Mouse (Mus musculus): Measurements from ENCODE around the gene Pwwp2b.

Gene Pwwp2b

GRCm38 (mm10) chr7:139265634-139266033 is 17.4 kb downstream of the Pwwp2b start:
- DNase-seq, result no peak

GRCm38 (mm10) chr7:139266431-139266830 is 18.1 kb downstream of the Pwwp2b start:
- no peak for DNase-seq

DNA sequence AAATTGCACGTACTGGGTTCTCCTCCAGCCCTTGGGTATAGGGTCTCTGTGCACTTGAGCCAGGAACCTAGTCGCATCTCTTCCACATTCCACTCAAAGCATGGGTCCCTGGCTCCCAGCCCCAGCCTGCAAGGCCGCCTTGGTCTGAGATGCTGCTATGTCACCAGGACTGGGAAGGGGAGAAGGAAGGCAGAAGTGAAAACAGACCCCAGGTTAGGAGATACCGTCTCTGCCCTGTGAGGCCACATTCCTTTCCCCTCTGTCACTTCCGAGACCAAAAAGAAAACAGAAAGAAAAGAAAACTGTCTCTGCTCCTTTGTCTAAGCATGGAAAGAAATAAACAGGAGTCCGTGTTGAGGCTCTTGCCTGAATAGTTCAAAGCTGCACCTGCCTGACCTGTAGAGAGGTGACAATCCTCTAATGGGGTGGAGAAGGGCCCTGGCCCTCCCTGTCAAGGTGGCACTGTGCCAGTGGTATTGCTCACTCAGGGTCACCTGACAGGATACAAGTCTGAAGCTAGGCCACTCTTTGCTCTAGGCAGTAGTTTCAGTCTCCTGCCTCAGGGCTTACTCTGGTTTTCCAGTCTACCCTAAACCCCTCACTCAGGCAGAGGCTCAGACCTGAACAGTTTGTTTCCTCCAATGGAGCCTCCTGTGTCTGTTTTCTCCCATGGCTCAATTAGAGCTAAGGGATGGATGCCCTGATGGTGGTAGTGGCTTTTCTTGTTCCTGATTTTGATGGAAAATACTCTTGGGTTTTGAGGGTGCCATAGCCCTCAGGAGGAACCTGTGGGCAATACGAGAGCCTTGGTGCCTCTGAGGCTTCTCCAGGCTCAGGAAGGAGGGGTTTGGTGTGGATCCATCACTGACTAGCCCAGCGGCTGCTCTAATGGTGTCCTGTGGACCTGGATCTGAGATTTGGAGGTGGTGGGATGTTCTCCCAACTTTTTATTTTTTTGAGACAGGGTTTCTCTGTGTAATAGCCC is 18.9 kb downstream of the Pwwp2b start:
- no peak for DNase-seq

GRCm38 (mm10) chr7:139270738-139271137 is 22.5 kb downstream of the Pwwp2b start:
- DNase-seq, result no peak

GRCm38 (mm10) chr7:139271871-139272270 is 23.6 kb downstream of the Pwwp2b start:
- peak; percentile 79 for DNase-seq

DNA sequence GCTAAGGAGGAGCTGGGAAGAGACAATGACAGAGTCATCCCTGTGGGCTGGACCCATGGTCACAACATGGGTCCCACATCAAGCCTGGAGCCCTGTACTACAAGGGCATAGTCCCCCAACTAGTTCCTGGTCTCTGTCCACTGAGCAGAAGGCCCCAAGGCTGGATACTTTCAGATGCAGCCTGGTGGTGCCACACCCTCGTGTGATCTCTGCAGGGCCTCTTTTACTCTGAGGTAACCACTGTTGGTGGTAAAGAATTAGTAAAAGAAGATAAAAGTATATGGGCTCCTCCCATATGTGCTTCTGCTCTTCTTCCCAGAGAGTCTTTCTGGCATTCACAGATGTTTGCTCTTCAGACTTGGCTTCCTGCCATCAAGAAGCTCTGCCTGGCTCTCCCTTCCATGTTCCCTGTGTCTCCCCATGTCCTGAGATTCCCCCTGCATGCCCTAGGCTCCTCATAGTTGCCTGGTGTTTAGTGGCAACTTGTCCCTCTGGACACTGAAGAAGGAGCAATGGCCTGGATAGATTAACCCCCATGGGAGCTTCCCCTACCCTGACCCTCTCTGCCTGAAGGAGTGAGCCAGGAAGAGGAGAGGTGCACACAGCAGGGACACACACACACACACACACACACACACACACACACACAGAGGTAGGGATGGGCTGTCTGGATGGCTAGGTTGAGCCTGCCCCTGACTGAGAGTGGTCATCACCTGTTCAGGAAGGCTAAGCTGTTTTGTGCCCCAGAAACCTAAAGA is 24.5 kb downstream of the Pwwp2b start:
- no peak for DNase-seq

GRCm38 (mm10) chr7:139273397-139273719 is 25.1 kb downstream of the Pwwp2b start:
- no peak for DNase-seq

GRCm38 (mm10) chr7:139275586-139275985 is 27.3 kb downstream of the Pwwp2b start:
- DNase-seq, result no peak

DNA sequence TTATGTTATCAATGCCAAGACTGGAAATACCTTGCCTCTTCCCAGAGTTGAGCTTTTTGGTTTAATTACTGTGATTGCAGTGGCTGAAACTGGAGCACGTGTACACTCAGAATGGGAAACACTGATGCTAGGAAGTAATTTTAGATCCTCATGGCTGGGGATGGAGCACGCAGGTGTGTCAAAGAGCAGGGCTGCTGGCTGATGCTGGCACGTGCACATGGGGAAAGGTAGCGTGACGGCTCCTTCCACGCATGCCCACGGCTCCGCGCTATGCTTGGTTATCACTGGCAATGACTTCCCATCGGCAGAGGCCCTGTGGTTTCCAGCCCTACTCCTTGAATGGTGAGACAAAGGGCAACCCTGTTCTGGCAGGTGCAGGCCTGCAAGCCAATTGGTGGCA is 27.9 kb downstream of the Pwwp2b start:
- no peak for DNase-seq

DNA sequence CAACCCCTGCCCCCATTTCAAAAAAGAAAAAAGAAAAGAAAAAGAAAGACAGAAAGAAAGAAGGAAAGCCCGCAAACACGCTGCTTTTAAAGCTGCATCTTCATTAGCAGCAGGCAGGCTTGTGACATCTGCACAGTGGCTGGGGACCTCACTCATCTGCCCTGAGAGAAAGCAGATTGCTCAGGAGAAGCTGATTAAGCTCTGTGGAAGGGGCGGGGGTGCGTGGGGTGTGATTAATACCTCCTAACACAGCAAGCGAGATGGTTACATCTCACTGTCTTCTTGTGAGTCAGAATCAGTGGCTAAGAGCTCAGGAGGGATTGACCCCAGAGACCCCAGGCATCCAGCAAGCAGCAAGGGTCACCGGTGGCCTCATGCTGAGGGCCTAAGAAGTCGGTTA is 29.3 kb downstream of the Pwwp2b start:
- DNase-seq, result no peak

DNA sequence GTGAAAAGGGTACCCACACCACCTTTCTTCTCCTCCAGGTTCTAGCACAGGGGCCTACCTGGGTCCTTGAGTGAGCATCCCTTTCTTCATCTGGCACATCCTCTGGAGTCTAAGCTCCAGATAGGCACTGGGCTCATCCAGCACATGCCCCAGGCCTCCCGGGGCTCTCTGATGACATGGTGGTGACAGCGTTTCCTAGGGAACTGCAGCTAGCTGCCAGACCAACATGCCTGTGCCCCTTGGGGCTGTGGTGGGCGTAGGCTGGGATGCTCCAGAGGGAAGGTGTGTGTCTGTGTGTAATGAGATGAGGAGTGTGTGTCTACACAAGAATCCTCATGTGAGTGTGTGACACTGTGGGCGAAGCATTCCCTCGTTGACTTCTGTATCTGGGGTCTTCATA is 31.3 kb downstream of the Pwwp2b start:
- DNase-seq, result no peak

- no peak for DNase-seq
These were observed 31.8 kb downstream of the Pwwp2b start for GRCm38 (mm10) chr7:139280044-139280443.

GRCm38 (mm10) chr7:139281195-139281594 is 32.9 kb downstream of the Pwwp2b start:
- DNase-seq, result no peak

GRCm38 (mm10) chr7:139282037-139282436 is 33.8 kb downstream of the Pwwp2b start:
- DNase-seq, result no peak

DNA sequence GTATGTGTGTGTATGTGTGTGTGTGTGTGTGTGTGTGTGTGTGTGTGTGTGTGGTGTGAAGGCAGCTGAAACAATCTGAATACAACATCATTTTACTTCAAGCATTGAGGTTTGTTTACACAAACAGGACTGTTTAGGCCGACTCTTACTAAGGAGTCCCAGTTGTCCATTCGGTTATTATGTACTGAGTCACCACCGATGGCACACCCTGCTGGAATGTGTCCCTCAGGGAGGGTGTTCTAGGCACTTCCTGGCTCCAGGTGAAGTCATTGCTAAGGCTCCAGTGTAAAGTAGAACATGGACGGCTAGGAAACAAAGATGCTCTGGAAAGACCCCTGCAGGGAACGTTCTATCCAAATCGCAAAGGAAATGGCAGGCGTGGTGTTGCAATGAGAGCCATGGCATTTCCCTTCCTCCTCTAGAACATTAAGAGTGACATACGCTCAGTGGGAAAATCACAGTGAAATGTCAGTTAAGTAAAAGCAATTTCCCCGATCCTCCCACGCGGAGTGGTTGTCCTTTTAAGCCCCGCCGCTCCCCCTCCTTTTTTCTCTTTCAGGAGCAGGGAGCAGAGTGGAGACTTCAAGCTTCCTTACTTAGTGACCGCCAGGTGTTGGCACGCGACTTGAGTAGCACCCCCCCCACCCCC is 37.1 kb downstream of the Pwwp2b start:
- no peak for DNase-seq

GRCm38 (mm10) chr7:139288540-139288939 is 40.3 kb downstream of the Pwwp2b start:
- no peak for DNase-seq

DNA sequence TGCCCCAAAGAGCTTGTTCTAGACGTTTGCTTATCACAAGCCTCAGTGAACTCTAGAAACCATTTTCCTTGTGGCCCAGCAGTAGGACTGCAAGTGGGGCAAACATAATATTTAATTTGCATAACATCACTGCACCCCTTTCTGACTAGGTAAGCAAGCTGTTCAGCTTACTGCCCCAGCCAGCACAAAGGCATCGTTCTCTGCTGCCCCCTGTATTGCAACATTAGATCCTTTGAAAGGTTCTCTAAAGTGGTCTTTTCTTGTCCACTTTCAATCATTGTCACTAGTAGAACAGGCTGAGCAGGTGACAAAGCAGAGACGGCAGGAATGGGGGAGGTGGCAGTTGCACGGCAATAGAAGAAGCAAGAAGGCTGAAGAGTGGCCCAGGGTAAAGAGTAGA is 45.1 kb downstream of the Pwwp2b start:
- DNase-seq, result no peak

DNA sequence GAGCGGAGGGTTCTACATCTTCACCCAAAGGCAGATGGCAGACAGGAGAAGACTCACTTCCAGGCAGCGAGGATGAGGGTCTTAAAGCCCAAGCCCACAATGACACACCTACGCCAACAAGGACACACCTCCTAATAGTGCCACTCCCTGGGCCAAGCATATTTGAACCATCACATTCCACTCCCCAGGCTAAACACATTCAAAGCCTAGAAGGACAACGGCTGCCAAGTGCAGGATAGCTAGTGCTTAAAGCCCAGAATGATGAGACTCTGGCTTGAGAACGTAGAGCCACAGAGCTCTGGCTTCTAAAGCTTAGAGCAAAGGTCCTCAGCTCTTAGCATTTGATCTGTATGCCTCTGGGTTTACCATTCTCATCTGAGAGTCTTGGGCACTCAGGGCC is 45.8 kb downstream of the Pwwp2b start:
- DNase-seq, result no peak

DNA sequence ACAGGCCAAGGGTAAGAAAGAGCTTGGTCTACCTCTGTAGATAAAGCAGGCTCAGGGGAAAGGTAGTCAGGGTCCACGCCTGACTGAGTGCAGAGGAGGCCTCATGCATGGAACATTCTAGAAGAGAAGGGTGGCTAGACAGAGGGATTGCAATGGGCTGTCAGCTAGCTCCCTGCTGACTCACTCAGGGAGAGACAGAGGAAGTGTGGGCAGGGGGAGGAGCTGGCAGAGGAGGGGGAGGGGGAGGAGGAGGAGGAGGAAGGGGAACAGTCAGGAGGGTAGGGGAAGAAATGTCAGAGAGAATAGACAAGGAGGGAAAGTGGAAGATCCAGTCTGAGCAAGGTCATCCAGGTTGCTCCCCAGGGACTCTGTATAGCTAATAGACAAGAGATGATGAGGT is 47.4 kb downstream of the Pwwp2b start:
- DNase-seq, result no peak

- DNase-seq, result no peak
These were observed 48.3 kb downstream of the Pwwp2b start for GRCm38 (mm10) chr7:139296552-139297100.

DNA sequence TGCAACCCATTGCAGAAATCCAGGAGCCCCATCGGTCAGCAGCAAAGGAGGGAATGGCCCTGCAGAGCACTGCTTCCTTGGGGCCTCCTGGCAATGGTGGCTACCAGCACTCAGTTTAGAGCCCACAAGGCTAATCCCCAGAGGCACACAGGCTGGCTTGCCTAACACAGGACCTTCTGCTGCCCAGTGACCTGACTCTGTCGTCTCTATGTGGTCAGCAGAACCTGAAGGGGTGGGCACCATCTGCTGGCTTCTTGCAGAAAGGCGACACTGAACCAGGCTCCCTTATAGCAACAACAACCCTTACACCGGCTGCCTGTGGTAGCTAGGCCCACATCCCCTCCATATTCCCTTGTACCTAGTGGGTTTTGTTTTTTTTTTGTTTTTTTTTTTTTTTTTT is 50.2 kb downstream of the Pwwp2b start:
- no peak for DNase-seq

DNA sequence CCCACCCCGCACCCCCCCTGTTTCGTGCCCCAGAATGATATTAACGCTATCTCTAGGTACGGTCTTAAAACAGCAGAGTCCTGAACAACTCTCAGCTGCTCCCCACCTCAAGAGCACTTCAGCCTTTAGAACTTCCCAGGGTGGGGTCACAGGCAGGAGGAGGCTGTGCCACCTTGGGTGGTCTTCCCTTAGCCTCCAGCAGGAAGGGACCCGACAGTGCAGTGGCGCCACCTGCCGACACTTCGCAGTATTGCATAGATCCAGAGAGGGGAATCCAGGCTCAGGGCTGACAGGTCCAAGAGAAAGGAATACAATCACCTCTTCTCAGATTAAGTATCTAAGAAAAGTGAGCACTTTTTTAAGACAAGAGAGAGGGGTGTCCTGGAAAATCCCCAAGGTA is 51.1 kb downstream of the Pwwp2b start:
- DNase-seq, result peak; percentile 92

DNA sequence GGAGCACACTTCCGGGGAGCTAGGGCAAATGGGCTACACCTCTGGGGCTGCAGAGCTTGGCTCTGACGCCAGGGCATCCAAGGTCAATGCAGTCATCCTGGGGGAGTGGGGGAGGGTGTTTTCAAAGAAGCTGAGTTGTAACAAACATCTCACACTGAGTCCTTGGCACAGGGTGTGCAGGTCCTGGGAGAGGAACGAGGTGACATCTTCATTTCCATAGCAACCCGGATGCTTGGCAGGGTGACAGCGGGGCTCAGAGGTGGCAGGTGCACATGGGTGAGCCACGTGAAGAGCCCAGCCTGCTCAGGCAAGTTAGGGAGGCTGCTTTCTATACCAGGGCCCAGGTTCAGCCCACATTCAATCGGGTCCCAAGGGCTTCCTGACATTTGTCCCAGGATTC is 52.1 kb downstream of the Pwwp2b start:
- peak; percentile 52 for DNase-seq
